Mouse (Mus musculus) stomach, embryonic 14.5 days (tissue): Measurements from ENCODE around the gene Rgcc. TPM values are rescaled to one million over a fixed set of nuclear protein-coding genes. Genes with fewer than 3 reads are reported as not detected.

Experiments used
- ATAC-seq: fragments of 200-750 bp; cut with Nextera tagmentation; 2 replicates; pipeline ENCODE4 v1.8.0; 2017; ENCODE audit warnings: low read depth, moderate TSS enrichment; ENCODE audit not compliant: insufficient number of reproducible peaks, insufficient read depth, low FRiP score
- H3K27ac ChIP-seq: fragments of 300-500 bp; sonication (generic); 2 replicates; pipeline ENCODE4 v1.5.1; 2014; ENCODE audit warnings: mild to moderate bottlenecking, low read length, moderate library complexity, mixed read lengths
- H3K27me3 ChIP-seq: fragments of 300-500 bp; sonication (generic); 2 replicates; pipeline ENCODE4 v1.6.1; 2014; ENCODE audit warnings: low read length, control low read depth, mixed read lengths; ENCODE audit not compliant: control insufficient read depth, insufficient read depth
- H3K36me3 ChIP-seq: fragments of 300-500 bp; sonication (generic); 2 replicates; pipeline ENCODE4 v1.6.1; 2014; ENCODE audit warnings: mild to moderate bottlenecking, control low read depth, low read length, moderate library complexity, mixed read lengths; ENCODE audit not compliant: control insufficient read depth, insufficient read depth
- H3K4me1 ChIP-seq: fragments of 300-500 bp; sonication (generic); 2 replicates; pipeline ENCODE4 v1.6.1; 2014; ENCODE audit warnings: low read length, control low read depth, mixed read lengths; ENCODE audit not compliant: control insufficient read depth, insufficient read depth
- H3K4me2 ChIP-seq: fragments of 300-500 bp; sonication (generic); replicated peaks from 2 replicates; pipeline ENCODE4 v1.6.1; 2014; ENCODE audit warnings: low read depth, low read length, control low read depth
- H3K4me3 ChIP-seq: fragments of 300-500 bp; sonication (generic); 2 replicates; pipeline ENCODE4 v1.5.1; 2014; ENCODE audit warnings: low read depth, low read length, control low read depth
- H3K9ac ChIP-seq: fragments of 300-500 bp; sonication (generic); replicated peaks from 2 replicates; pipeline ENCODE4 v1.6.1; 2014; ENCODE audit warnings: low read depth, mild to moderate bottlenecking, control low read depth, low read length, moderate library complexity, mixed read lengths
- H3K9me3 ChIP-seq: fragments of 300-500 bp; sonication (generic); 2 replicates; pipeline ENCODE4 v1.6.1; 2016; ENCODE audit warnings: low read depth, low read length, control low read depth; ENCODE audit not compliant: control insufficient read depth
- WGBS: fragments of 180-500 bp; shearing (Covaris S2); extraction: QIAGEN DNeasy Blood & Tissue Kit; methylation state at CpG from one replicate; pipeline ENCODE4 v1.1.7; 2014; 5-methylcytosine and 5-hydroxymethylcytosine counted together
- polyA plus RNA-seq: library from polyadenylated mRNA; unstranded; fragments of >200 nt; fragmentation: Nextera tagmentation; extraction: Ambion mirVana; gene quantifications from 2 replicates; pipeline ENCODE4 v1.2.1, GENCODE M21; 2014

Gene Rgcc
- polyA plus RNA-seq, 1 experiment from 2014 or later: 49.8 TPM

DNA sequence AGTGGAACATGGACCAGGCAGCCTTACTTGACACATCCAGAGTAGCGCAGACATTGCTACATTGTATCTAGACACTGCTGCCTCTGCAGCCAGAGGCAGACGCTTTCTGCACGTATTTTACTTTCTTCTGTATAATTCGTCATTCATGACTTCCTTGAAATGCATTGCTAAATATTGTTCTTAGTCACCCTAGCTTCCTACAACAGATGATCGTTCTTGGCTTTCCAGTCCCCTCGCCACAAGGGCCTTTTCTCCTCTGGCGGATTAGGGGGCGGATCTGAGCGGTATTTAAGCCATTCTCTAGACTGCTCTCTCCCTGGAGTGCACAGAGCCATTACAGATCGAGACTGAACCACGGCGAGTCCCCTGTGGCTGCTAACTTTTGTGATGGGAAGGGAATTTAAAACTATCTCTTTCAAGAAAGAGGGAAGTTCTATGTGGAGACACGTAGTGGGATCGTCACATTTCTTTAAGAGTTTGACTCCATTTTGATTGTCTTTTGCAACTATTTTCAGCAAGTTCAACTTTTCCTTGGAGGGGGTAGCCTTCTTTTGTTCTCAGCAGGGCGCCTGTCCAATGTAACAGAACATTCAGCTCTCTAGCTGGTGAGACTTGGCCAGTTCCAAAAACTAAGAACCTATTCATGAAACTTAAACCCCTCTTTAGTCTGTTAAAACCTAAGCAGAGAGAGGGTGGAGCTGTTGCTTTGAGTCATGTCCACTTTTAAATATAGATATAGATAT, 10.6 kb downstream of the Rgcc start:
- H3K4me1 ChIP-seq: peaks cover 7% of the 10 kb centered on the region; the same call in 1 of the 2 replicates
- 43% methylated on average over 15 of the region's 15 CpGs for WGBS

DNA sequence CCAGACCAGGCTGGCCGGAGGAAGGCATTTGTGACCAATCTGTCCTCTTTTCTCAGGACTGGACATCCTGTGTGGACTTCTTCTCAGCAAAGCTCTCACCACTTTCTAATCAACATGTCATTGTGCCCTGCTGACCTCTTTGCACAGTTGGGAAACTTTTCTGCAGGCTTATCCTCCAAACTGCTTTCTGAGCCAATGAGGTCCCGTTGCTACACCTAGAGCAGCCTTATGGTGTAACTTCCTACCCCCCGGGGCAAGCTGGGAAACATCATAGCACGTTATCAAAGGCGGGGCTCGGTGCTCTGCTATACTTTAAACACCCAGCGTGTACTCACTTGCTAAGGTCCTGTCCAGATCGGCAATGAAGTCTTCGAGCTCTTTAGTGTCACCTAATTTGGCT, 11.5 kb downstream of the Rgcc start:
- Histone ChIP-seq H3K9me3 (no peaks in the 10 kb centered on the region), H3K9ac (no peak overlapping the region), H3K27me3 (no peaks in the 10 kb centered on the region), H3K36me3 (no peaks in the 10 kb centered on the region), H3K27ac (no peak overlapping the region), H3K4me1 (peaks cover 7% of the 10 kb centered on the region; the same call in 1 of the 2 replicates), H3K4me3 (no peak overlapping the region), H3K4me2 (no peak overlapping the region)
- WGBS: 31% methylated on average over 9 of the region's 9 CpGs
- ATAC-seq: no peak

More for the DNA sequence above, 10.6 kb downstream of the Rgcc start:
- H3K9me3 ChIP-seq: no peaks in the 10 kb centered on the region
- no peaks in the 10 kb centered on the region for H3K27me3 ChIP-seq
- no peaks in the 10 kb centered on the region for H3K36me3 ChIP-seq
- no peak for ATAC-seq
- H3K4me3 ChIP-seq: no peak overlapping the region
- no peak overlapping the region for H3K4me2 ChIP-seq
- no peak overlapping the region for H3K9ac ChIP-seq
- H3K27ac ChIP-seq: no peak overlapping the region

DNA sequence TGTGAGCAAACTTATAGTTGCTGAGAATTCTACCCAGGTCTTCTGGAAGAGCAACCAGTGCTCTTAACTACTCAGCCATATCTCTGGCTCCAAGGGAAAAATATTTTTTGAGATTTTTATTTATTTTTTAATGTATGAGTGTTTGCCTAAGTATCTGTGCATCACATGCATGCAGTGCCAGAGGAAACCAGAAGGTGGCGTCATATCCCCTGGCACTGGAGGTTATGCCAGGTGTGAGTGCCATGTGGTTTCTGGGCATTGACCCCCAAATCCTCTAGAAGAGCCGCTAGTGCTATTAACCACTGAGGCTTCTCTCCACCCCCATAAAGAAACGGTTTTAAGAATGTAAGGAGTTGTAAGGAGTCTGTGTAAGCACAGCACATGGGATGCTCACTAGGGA, 13.2 kb downstream of the Rgcc start:
- Histone ChIP-seq H3K27me3 (no peaks in the 10 kb centered on the region), H3K9ac (no peak overlapping the region), H3K4me1 (peaks cover 4% of the 10 kb centered on the region; the same call in 1 of the 2 replicates), H3K36me3 (no peaks in the 10 kb centered on the region), H3K9me3 (no peaks in the 10 kb centered on the region), H3K4me2 (no peak overlapping the region), H3K27ac (no peak overlapping the region), H3K4me3 (no peak overlapping the region)
- WGBS: 75% methylated on average over 3 of the region's 3 CpGs
- ATAC-seq: no peak

DNA sequence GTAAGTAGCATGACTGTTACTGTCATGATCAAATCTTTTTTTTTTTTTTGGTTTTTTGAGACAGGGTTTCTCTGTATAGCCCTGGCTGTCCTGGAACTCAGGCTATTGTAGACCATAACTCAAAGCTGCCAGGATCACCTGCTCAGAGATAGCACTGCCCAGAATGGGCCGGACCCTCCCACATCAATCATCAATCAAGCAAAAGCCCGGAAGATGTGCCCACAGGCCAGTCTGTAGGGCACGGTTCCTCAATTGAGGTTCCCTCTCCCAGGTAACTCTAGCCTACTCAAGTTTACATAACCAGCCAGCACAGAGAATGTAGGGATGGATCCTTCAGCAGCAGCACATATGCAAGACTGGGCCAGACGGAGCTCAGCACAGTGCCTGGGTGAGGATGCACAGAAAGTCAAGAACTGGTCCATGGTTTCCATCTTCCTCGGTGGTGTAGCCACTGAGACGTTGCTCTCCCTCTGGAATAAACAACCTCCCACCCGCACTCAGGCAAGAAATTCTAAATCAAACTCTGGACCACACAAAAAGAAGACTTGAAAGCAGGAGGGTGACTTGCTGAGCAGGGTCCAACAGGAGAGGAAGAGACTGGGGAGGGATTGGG, 14.1 kb downstream of the Rgcc start:
- H3K36me3 ChIP-seq: no peaks in the 10 kb centered on the region
- H3K4me2 ChIP-seq: no peak overlapping the region
- WGBS: 83% methylated on average over 7 of the region's 7 CpGs
- H3K4me3 ChIP-seq: no peak overlapping the region
- H3K27ac ChIP-seq: no peak overlapping the region
- H3K9me3 ChIP-seq: no peaks in the 10 kb centered on the region
- no peaks in the 10 kb centered on the region for H3K27me3 ChIP-seq
- no peaks in the 10 kb centered on the region for H3K4me1 ChIP-seq
- no peak for ATAC-seq
- no peak overlapping the region for H3K9ac ChIP-seq

DNA sequence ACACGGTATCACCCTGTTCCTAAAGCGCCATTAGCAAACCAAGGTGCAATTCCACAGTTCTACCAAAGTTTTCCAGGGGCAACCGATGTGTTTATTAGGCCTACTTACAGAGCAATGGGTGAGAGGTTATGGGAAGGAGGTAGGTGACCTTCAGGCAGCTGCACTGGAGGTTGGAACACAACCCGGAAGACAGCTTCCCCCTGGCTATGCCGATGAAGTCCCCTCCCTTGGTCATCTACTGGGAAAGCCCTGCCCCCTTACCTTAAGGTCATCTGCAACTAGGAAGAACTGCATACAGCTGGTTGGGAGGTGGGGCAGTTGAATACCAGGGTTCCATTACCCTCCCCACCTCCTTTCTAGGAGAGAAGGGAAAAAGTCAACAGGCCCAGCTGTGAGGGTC, 15.9 kb downstream of the Rgcc start:
- no peak for ATAC-seq
- H3K27ac ChIP-seq: no peak overlapping the region
- no peak overlapping the region for H3K4me2 ChIP-seq
- no peaks in the 10 kb centered on the region for H3K9me3 ChIP-seq
- H3K4me1 ChIP-seq: no peaks in the 10 kb centered on the region
- H3K4me3 ChIP-seq: no peak overlapping the region
- H3K9ac ChIP-seq: no peak overlapping the region
- H3K27me3 ChIP-seq: no peaks in the 10 kb centered on the region
- H3K36me3 ChIP-seq: no peaks in the 10 kb centered on the region
- WGBS: 88% methylated on average over 5 of the region's 5 CpGs

DNA sequence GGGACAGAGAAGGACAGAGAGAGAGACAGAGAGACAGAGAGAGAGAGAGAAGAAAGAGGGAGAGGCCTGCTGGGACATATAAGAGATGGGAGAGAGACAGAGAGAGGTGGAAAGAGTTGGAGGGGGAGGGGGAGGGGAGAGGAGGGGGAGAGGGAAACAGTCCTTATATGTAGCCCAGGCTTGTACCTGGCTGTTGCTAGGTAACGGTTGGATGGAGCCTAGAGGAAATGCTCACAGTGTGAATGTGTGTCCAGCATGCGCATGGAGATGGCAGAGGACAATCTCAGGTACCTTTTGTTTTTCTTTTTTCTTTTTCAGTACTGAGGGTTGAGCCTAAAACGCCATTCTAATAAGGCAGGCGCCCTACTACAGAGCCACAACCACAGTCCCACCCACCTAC, 16.8 kb downstream of the Rgcc start:
- WGBS: 84% methylated on average over 4 of the region's 4 CpGs
- no peaks in the 10 kb centered on the region for H3K9me3 ChIP-seq
- H3K4me2 ChIP-seq: no peak overlapping the region
- H3K9ac ChIP-seq: no peak overlapping the region
- H3K4me3 ChIP-seq: no peak overlapping the region
- H3K27ac ChIP-seq: no peak overlapping the region
- H3K36me3 ChIP-seq: no peaks in the 10 kb centered on the region
- H3K27me3 ChIP-seq: no peaks in the 10 kb centered on the region
- H3K4me1 ChIP-seq: no peaks in the 10 kb centered on the region
- ATAC-seq: no peak

DNA sequence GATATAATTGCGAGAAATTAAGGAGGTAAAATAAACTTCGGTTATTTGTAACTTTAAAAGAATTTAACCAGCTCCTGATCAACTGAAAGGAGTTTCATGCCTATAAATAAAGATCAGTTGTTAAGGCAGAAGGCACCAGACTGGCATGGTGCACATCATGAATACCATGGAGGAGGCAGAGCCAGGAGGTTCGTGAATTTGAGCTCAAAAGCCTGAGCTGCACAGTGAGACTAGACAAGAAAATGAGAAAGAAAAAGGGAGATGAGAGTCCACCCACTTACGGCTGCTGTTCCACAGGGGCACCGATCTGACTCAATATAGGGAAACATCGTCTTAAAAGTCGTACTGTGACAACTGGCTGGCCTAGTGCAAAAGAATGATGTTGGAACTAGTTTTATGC, 17.5 kb downstream of the Rgcc start:
- H3K4me2 ChIP-seq: no peak overlapping the region
- WGBS: 91% methylated on average over 7 of the region's 7 CpGs
- ATAC-seq: no peak
- H3K4me1 ChIP-seq: no peaks in the 10 kb centered on the region
- H3K27me3 ChIP-seq: no peaks in the 10 kb centered on the region
- H3K9ac ChIP-seq: no peak overlapping the region
- no peak overlapping the region for H3K4me3 ChIP-seq
- H3K9me3 ChIP-seq: no peaks in the 10 kb centered on the region
- no peak overlapping the region for H3K27ac ChIP-seq
- H3K36me3 ChIP-seq: no peaks in the 10 kb centered on the region

DNA sequence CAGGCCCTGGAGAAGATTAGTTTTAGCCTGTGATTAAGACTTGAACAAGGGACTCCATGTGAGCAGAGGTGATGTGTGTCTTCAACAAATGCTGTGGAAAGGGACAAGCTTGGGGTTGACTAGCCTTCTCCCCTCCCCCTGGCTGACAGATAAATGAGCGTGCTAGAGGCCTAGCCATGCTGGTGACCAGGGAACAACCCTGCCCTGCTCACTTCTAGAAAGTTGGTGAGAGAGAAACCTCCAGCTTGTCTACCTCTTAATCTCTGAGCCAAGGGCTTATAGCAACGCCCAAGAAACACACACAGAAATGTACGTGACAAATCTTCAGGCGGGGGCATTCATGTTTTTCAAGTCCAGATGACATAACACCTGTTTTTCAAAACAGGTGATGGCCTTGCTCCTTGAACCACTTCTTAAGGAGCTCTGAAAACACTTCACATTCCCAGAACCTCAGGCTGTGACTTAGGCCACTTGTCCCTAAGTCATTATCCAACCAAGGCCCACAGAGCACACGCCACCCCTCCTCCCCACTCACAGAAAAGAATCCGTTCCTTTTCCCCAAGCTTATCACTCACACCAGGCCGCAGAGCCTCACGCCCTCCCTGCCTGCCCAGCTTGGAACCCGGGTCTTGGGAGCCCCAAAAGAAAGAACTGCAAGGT, 19.4 kb downstream of the Rgcc start:
- Histone ChIP-seq H3K4me2 (no peak overlapping the region), H3K27ac (no peak overlapping the region), H3K9me3 (no peaks in the 10 kb centered on the region), H3K4me1 (no peaks in the 10 kb centered on the region), H3K36me3 (no peaks in the 10 kb centered on the region), H3K27me3 (no peaks in the 10 kb centered on the region), H3K4me3 (no peak overlapping the region), H3K9ac (no peak overlapping the region)
- 87% methylated on average over 9 of the region's 9 CpGs for WGBS
- ATAC-seq: no peak
